Mouse (Mus musculus) embryonic facial prominence, embryonic 15.5 days (tissue): ENCODE measurements at regions not wholly inside any gene's neighbourhood (a gene's known extent, or its start where the extent isn't known, plus 50 kb on each side); places are given as distances from the start of the nearest gene placed in this dataset.

Source experiments
- ATAC-seq: fragments of 200-750 bp; cut with Nextera tagmentation; 2 replicates; pipeline ENCODE4 v1.8.0; 2017; ENCODE audit warnings: low read depth, moderate TSS enrichment; ENCODE audit not compliant: insufficient number of reproducible peaks, low FRiP score, low TSS enrichment
- H3K27ac ChIP-seq: fragments of 300-500 bp; sonication (generic); replicated peaks from 2 replicates; pipeline ENCODE4 v1.5.1; 2015; ENCODE audit warnings: mild to moderate bottlenecking, inconsistent platforms
- H3K27me3 ChIP-seq: fragments of 300-500 bp; sonication (generic); 2 replicates; pipeline ENCODE4 v1.6.1; 2015; ENCODE audit warnings: inconsistent platforms
- H3K36me3 ChIP-seq: fragments of 300-500 bp; sonication (generic); 2 replicates; pipeline ENCODE4 v1.6.1; 2015; ENCODE audit warnings: mild to moderate bottlenecking, inconsistent platforms
- H3K4me1 ChIP-seq: fragments of 300-500 bp; sonication (generic); 2 replicates; pipeline ENCODE4 v1.6.1; 2015; ENCODE audit warnings: inconsistent platforms
- H3K4me2 ChIP-seq: fragments of 300-500 bp; sonication (generic); replicated peaks from 2 replicates; pipeline ENCODE4 v1.6.1; 2015; ENCODE audit warnings: mild to moderate bottlenecking, inconsistent platforms
- H3K4me3 ChIP-seq: fragments of 300-500 bp; sonication (generic); replicated peaks from 2 replicates; pipeline ENCODE4 v1.5.1; 2015; ENCODE audit warnings: mild to moderate bottlenecking, inconsistent platforms
- H3K9ac ChIP-seq: fragments of 300-500 bp; sonication (generic); 2 replicates; pipeline ENCODE4 v1.6.1; 2015; ENCODE audit warnings: inconsistent platforms
- H3K9me3 ChIP-seq: fragments of 300-500 bp; sonication (generic); replicated peaks from 2 replicates; pipeline ENCODE4 v1.6.1; 2016; ENCODE audit warnings: inconsistent platforms
- WGBS: fragments of 180-500 bp; shearing (Covaris S2); methylation state at CpG from one replicate; pipeline ENCODE4 v1.1.7; 2015; 5-methylcytosine and 5-hydroxymethylcytosine counted together

DNA sequence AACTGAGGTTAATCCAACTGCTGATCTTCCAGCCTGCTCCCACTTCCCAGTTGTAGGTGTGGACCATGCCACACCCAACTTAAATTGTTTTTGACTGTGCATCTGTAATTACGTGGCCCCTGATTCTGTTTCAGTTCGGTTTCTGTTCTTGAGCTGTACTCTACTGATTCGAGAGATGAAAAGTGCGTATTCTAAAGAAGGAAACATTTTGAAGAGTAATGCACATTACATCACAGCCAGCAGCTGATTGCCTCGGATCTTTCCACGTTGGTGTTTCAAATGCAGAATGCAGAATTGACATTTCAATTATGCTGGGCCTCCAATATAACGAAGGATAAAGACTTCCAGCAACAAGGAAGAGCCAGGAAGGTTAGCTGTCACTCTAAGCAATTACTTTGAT, 64.7 kb upstream of the Cnot2 start:
- Histone ChIP-seq H3K4me3 (no peak overlapping the region), H3K9me3 (no peaks in the 10 kb centered on the region), H3K4me1 (no peaks in the 10 kb centered on the region), H3K36me3 (no peaks in the 10 kb centered on the region), H3K4me2 (no peak overlapping the region), H3K27ac (no peak overlapping the region), H3K9ac (no peak overlapping the region), H3K27me3 (no peaks in the 10 kb centered on the region)
- 50% methylated on average over 7 of the region's 7 CpGs for WGBS
- no peak for ATAC-seq

DNA sequence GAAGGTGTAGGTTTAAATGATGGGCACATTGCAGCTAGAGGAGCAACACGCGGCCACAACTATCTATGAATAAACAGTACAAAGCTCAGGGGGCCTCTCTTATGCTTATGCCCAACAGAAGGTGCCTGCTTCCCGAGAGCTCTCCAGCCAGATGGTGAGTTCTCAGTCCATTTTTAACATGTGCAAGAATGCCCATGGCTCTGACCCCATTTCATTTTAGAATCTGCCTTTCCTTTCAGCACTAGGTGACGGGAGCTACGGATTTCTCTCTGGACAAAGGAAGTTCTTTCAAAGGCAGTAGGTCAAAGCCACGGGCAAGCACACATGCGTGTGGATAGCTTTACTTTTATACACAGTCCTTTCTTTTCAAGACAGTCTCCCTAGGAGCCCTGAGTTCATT, 64.3 kb upstream of the Cnot2 start:
- Histone ChIP-seq H3K27me3 (no peaks in the 10 kb centered on the region), H3K4me1 (no peaks in the 10 kb centered on the region), H3K4me3 (no peak overlapping the region), H3K4me2 (no peak overlapping the region), H3K36me3 (no peaks in the 10 kb centered on the region), H3K9ac (no peak overlapping the region), H3K9me3 (no peaks in the 10 kb centered on the region), H3K27ac (no peak overlapping the region)
- ATAC-seq, result no peak
- WGBS, result 75% methylated on average over 7 of the region's 7 CpGs

DNA sequence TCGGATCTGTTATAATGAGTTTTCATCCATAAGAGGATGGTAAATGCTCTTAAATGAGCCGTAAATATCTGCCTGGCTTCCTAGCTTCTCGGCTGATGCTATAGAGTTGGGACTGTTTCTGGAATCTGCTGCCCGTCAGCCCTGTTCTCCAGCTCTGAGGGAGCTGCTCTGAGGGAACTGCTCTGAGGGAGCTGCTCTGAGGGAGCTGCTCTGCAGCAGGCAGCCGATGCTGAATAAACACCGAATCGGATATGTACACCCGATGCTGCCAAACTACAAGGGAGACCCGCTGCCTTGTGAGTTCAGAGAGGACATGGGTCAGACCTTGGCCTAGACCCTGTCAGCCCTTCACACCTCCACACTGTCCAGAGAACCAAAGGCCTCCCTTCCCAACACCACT, 63.8 kb upstream of the Cnot2 start:
- Histone ChIP-seq H3K27me3 (no peaks in the 10 kb centered on the region), H3K9ac (no peak overlapping the region), H3K4me1 (no peaks in the 10 kb centered on the region), H3K4me2 (no peak overlapping the region), H3K36me3 (no peaks in the 10 kb centered on the region), H3K4me3 (no peak overlapping the region), H3K9me3 (no peaks in the 10 kb centered on the region), H3K27ac (no peak overlapping the region)
- no peak for ATAC-seq
- WGBS, result 81% methylated on average over 9 of the region's 9 CpGs
